Comparison of ENCODE assay signal across 16 mouse cellular contexts in genomic region chr2:102674582-102674981, GRCm38 (mm10). TPM values are rescaled to one million over a fixed set of nuclear protein-coding genes. Genes with fewer than 3 reads are reported as not detected.
DNase-seq lines count a peak whose midpoint lies in the region; ATAC-seq and TF ChIP-seq lines count a peak whose summit lies in the region.
"Had no signal": no experiment of that assay in that cellular context is flagged by ENCODE, and none has a peak within 500 bp of the region (broad histone marks: within the 10 kb centered on the region; RNA-seq: fewer than 3 reads in every experiment).

No protein-coding gene starts in this region.

- H3K4me3 ChIP-seq in layer of hippocampus, adult 2 months: peak overlapping the region; percentile 17; the same call in 1 of the 2 replicates
- H3K4me3 ChIP-seq in limb, embryonic 13.5 days: no peak overlapping the region
- H3K4me3 ChIP-seq in liver, embryonic 12.5 days: no peak overlapping the region
- H3K4me3 ChIP-seq: forebrain, embryonic 12.5 days; kidney, embryonic 15.5 days had no signal

- no peaks in the 10 kb centered on the region for H3K36me3 ChIP-seq in limb, embryonic 13.5 days
- no peaks in the 10 kb centered on the region for H3K36me3 ChIP-seq in liver, embryonic 12.5 days
- H3K36me3 ChIP-seq: forebrain, embryonic 12.5 days; kidney, embryonic 15.5 days had no signal

- 17% methylated on average over 2 of the region's 2 CpGs for WGBS in limb, embryonic 13.5 days
- 56% methylated on average over 2 of the region's 2 CpGs for WGBS in liver, embryonic 12.5 days (ENCODE audit: insufficient replicate concordance)

- no peak overlapping the region for H3K9ac ChIP-seq in limb, embryonic 13.5 days
- no peak overlapping the region for H3K9ac ChIP-seq in liver, embryonic 12.5 days
- H3K9ac ChIP-seq: forebrain, embryonic 12.5 days; kidney, embryonic 15.5 days had no signal

- no peak overlapping the region for H3K4me2 ChIP-seq in limb, embryonic 13.5 days (replicated peaks)
- no peak overlapping the region for H3K4me2 ChIP-seq in liver, embryonic 12.5 days
- H3K4me2 ChIP-seq: forebrain, embryonic 12.5 days; kidney, embryonic 15.5 days; liver, embryonic 11.5 days had no signal

- no peaks in the 10 kb centered on the region for H3K9me3 ChIP-seq in limb, embryonic 13.5 days
- H3K9me3 ChIP-seq in liver, embryonic 12.5 days (replicated peaks): no peaks in the 10 kb centered on the region
- H3K9me3 ChIP-seq: forebrain, embryonic 12.5 days; kidney, embryonic 15.5 days had no signal

- H3K27ac ChIP-seq in layer of hippocampus, adult 2 months: peak overlapping the region; percentile 68
- no peak overlapping the region; the same call in 1 of the 2 replicates for H3K27ac ChIP-seq in limb, embryonic 13.5 days
- H3K27ac ChIP-seq in liver, embryonic 12.5 days: no peak overlapping the region
- H3K27ac ChIP-seq: forebrain, embryonic 12.5 days; kidney, embryonic 15.5 days; stomach, postnatal 0 days had no signal

- H3K4me1 ChIP-seq in limb, embryonic 13.5 days: peaks cover 24% of the 10 kb centered on the region
- no peaks in the 10 kb centered on the region for H3K4me1 ChIP-seq in liver, embryonic 12.5 days
- H3K4me1 ChIP-seq: kidney, embryonic 15.5 days had no signal

- peak; percentile 14 for DNase-seq in embryo, embryonic 10.5 days (ENCODE audit: low spot score)
- no peak for DNase-seq in embryo, embryonic 11 days
- DNase-seq in layer of hippocampus, adult 2 months (ENCODE audit: low spot score in 2 of 2): no peak
- no peak for DNase-seq in layer of hippocampus, postnatal 10 days (ENCODE audit: low spot score in 2 of 2)
- DNase-seq in Muller cell, postnatal 12 days (ENCODE audit: inconsistent ontology term): peak; percentile 43
- DNase-seq in lung, postnatal 4 days: no peak

- H3K27me3 ChIP-seq in limb, embryonic 13.5 days: peaks cover 24% of the 10 kb centered on the region
- no peaks in the 10 kb centered on the region for H3K27me3 ChIP-seq in liver, embryonic 12.5 days (replicated peaks)
- H3K27me3 ChIP-seq: forebrain, embryonic 12.5 days had no signal

- no peak for TF ChIP-seq CTCF in layer of hippocampus, adult 2 months (conservative IDR thresholded peaks at IDR 0.05)

- ATAC-seq in limb, embryonic 13.5 days (ENCODE audit: low FRiP score, low read depth): peak; percentile 24; the same call in 1 of the 2 replicates
- no peak for ATAC-seq in liver, embryonic 12.5 days
- ATAC-seq: activated CD4-positive, CD25-positive, alpha-beta regulatory T cell, adult 4 months; intestine, postnatal 0 days had no signal

RNA-seq across cellular contexts. Expression of gene Slc1a2, which starts 16.1 kb away (rescaled TPM):
- total RNA-seq in layer of hippocampus, adult 2 months (2021): 1,000 to 10,000 TPM; 1,761 to 1,800 TPM
- 1,000 to 10,000 TPM; 1,474 to 1,476 TPM for total RNA-seq in layer of hippocampus, postnatal 10 days (2021)
- 1.0 TPM in 2 replicates for polyA plus RNA-seq in limb, embryonic 13.5 days (2015; fragmentation: Nextera tagmentation; extraction: Ambion mirVana)
- 0.44 and 0.47 TPM in 2 replicates for polyA plus RNA-seq in liver, embryonic 12.5 days (2016; fragmentation: Nextera tagmentation; extraction: Ambion mirVana)
- total RNA-seq: hematopoietic stem cell, adult 5-6 weeks; megakaryocyte-erythroid progenitor cell, adult 5-6 weeks had no signal
- polyA plus RNA-seq: activated CD4-positive, CD25-positive, alpha-beta regulatory T cell, adult 4 months had no signal

Comparison
In these comparisons a context has a peak if more than half of its experiments do, and no peak if none do; other contexts are left out.
1. DNase-seq: peak in embryo, embryonic 10.5 days (single experiment) and Muller cell, postnatal 12 days (single experiment); none in embryo, embryonic 11 days (single experiment), layer of hippocampus, adult 2 months (0 of 2), layer of hippocampus, postnatal 10 days (0 of 2) and lung, postnatal 4 days (0 of 2).